In the genomic region with DNA sequence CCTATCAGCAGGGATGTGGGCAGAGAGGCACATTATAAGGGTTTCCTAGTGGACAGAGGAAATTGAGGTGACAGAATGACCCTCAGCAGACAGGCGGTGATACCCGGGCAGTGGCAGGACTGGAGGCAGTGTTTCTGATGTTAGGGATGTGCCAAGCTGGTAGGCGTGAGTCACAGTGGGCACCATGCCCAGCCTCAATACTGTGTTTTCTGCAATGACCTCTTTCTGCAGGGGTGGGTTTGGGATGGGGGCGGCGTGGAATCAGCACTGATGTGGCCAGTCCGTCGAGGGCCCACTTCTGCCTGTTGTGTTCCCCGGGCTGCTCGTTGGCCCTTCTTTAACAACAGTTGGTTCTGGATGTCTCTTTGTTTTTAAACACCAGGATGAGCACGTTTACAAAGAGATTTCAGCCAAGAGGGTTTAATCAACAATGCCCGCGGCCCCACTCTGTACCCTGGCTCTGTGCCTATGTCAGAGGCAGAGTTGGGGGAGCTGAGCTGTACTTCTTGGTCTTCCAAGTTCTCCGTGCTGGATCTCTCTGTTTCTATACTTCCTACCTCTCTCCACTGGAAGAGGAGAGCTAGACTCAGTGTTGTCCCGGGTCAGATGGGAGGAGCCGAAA, we compare ENCODE assay signal across 7 mouse cellular contexts. TPM values are rescaled to one million over a fixed set of nuclear protein-coding genes. Genes with fewer than 3 reads are reported as not detected.
A peak's percentile ranks its signal among the peaks of the same experiment; 100 is the strongest.
DNase-seq lines count a peak whose midpoint lies in the region; ATAC-seq and TF ChIP-seq lines count a peak whose summit lies in the region.

No protein-coding gene starts in this region.

- WGBS in forebrain, embryonic 16.5 days, result 29% methylated on average over 15 of the region's 15 CpGs
- 61% methylated on average over 15 of the region's 15 CpGs for WGBS in midbrain, embryonic 10.5 days
- WGBS in thymus, adult 2 months, result 57% methylated on average over 15 of the region's 15 CpGs

- H3K27me3 ChIP-seq in forebrain, embryonic 16.5 days (replicated peaks; ENCODE audit: control insufficient read depth, insufficient read depth, low read length), result peaks cover 12% of the 10 kb centered on the region
- peaks cover 70% of the 10 kb centered on the region for H3K27me3 ChIP-seq in midbrain, embryonic 10.5 days (ENCODE audit: low read depth, poor library complexity, severe bottlenecking)
- H3K27me3 ChIP-seq in thymus, adult 2 months (ENCODE audit: control insufficient read depth, insufficient read depth, low read length), result peaks cover 12% of the 10 kb centered on the region

- TF ChIP-seq POLR2A in thymus, adult 2 months (IDR thresholded peaks at IDR 0.05; ENCODE audit: control insufficient read depth, extremely low read depth, insufficient read depth, low read length, poor library complexity), result no peak

- no peaks in the 10 kb centered on the region for H3K36me3 ChIP-seq in forebrain, embryonic 16.5 days (ENCODE audit: control insufficient read depth, insufficient read depth)
- no peaks in the 10 kb centered on the region for H3K36me3 ChIP-seq in midbrain, embryonic 10.5 days
- no peaks in the 10 kb centered on the region for H3K36me3 ChIP-seq in thymus, adult 2 months (ENCODE audit: control insufficient read depth, insufficient read depth, low read length)

- peaks cover 20% of the 10 kb centered on the region for H3K4me1 ChIP-seq in forebrain, embryonic 16.5 days (replicated peaks; ENCODE audit: control insufficient read depth, insufficient read depth, low read length)
- peaks cover 80% of the 10 kb centered on the region for H3K4me1 ChIP-seq in midbrain, embryonic 10.5 days
- peaks cover 21% of the 10 kb centered on the region for H3K4me1 ChIP-seq in thymus, adult 2 months (replicated peaks; ENCODE audit: control insufficient read depth, insufficient read depth, low read length)

- peak overlapping the region; percentile 5; the same call in 1 of the 2 replicates for H3K4me2 ChIP-seq in forebrain, embryonic 16.5 days (ENCODE audit: low read length)

- no peak for TF ChIP-seq CTCF in thymus, adult 2 months (IDR thresholded peaks at IDR 0.05; ENCODE audit: borderline replicate concordance, control insufficient read depth, extremely low read depth, insufficient read depth, low read length, poor library complexity)

- H3K27ac ChIP-seq in forebrain, embryonic 16.5 days (ENCODE audit: low read length), result no peak overlapping the region
- H3K27ac ChIP-seq in midbrain, embryonic 10.5 days (replicated peaks), result peak overlapping the region; percentile 39; the same call in 1 of the 2 replicates
- no peak overlapping the region for H3K27ac ChIP-seq in thymus, adult 2 months (ENCODE audit: control insufficient read depth, insufficient read depth, low read length)

- no peaks in the 10 kb centered on the region for H3K9me3 ChIP-seq in forebrain, embryonic 16.5 days (ENCODE audit: control insufficient read depth, low read length)
- H3K9me3 ChIP-seq in midbrain, embryonic 10.5 days (replicated peaks), result no peaks in the 10 kb centered on the region

- H3K4me3 ChIP-seq in forebrain, embryonic 16.5 days (replicated peaks; ENCODE audit: low read length), result no peak overlapping the region
- H3K4me3 ChIP-seq in midbrain, embryonic 10.5 days, result peak overlapping the region; percentile 57
- H3K4me3 ChIP-seq in thymus, adult 2 months (ENCODE audit: control insufficient read depth, insufficient read depth, low read length), result no peak overlapping the region

- DNase-seq in right cerebral cortex, adult 18-20 months, result peak; percentile 66
- DNase-seq in right cerebral cortex, postnatal 36 days (ENCODE audit: low spot score in 2 of 2), result no peak
- DNase-seq in adrenal gland, postnatal 25 days, result peak; percentile 88
- DNase-seq in layer of hippocampus, adult 9-11 months, result peak; percentile 63
- DNase-seq in midbrain, embryonic 10.5 days (ENCODE audit: low spot score), result no peak
- no peak for DNase-seq in thymus, adult 2 months

- no peak for ATAC-seq in forebrain, embryonic 16.5 days

- H3K9ac ChIP-seq in forebrain, embryonic 16.5 days (replicated peaks; ENCODE audit: low read depth, low read length), result no peak overlapping the region

RNA-seq across cellular contexts. Expression of a gene that starts 25.8 kb away (rescaled TPM):
- 29.5 and 37.8 TPM in 2 replicates for total RNA-seq in adrenal gland, postnatal 25 days (2021)
- 6.9 and 7.5 TPM in 2 replicates for polyA plus RNA-seq in forebrain, embryonic 16.5 days (2015; fragmentation: Nextera tagmentation; extraction: Ambion mirVana)
- 1.9 and 2.3 TPM in 2 replicates for polyA plus RNA-seq in midbrain, embryonic 10.5 days (2016; fragmentation: Nextera tagmentation; extraction: Ambion mirVana)
- polyA plus RNA-seq in thymus, adult 2 months (2012; rRNA removed), result 13.3 and 18.0 TPM in 2 replicates

RNA-seq across cellular contexts. Expression of a gene that starts 59.0 kb away (rescaled TPM):
- not detected in 2 replicates for total RNA-seq in adrenal gland, postnatal 25 days (2021)
- polyA plus RNA-seq in forebrain, embryonic 16.5 days (2015; fragmentation: Nextera tagmentation; extraction: Ambion mirVana), result 0.29 and 1.2 TPM in 2 replicates
- polyA plus RNA-seq in midbrain, embryonic 10.5 days (2016; fragmentation: Nextera tagmentation; extraction: Ambion mirVana), result 0.25 and 0.28 TPM in 2 replicates
- not detected in 2 replicates for polyA plus RNA-seq in thymus, adult 2 months (2012; rRNA removed)

Comparison
In these comparisons a context has a peak if more than half of its experiments do, and no peak if none do; other contexts are left out.
1. DNase-seq: peak in right cerebral cortex, adult 18-20 months (single experiment), adrenal gland, postnatal 25 days (single experiment) and layer of hippocampus, adult 9-11 months (single experiment); none in right cerebral cortex, postnatal 36 days (0 of 2), midbrain, embryonic 10.5 days (single experiment) and thymus, adult 2 months (single experiment).